Comparison of ENCODE assay signal across 27 mouse cellular contexts in the genomic region with DNA sequence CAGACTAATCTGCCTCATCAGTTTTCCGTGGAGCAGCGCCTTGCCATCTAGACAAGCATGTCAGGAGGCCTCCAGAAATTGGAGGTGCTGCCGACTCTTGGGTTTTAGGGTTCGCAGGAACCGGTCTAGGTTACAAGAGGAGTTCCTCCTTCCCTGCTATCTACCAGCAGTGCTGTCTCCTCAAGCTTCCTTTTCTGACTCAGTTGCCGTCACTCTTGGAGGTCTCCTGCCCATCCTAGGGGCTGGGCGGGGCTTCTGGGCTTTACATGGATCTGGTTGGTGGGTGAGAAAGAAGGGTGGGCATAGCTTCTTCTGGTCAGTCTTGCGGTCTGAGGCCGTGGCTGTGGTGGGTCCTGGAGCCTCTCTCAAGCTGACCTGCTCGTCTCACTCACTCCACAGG. TPM values are rescaled to one million over a fixed set of nuclear protein-coding genes. Genes with fewer than 3 reads are reported as not detected.
A peak's percentile ranks its signal among the peaks of the same experiment; 100 is the strongest.
DNase-seq lines count a peak whose midpoint lies in the region; ATAC-seq and TF ChIP-seq lines count a peak whose summit lies in the region.
"Had no signal": no experiment of that assay in that cellular context is flagged by ENCODE, and none has a peak within 500 bp of the region (broad histone marks: within the 10 kb centered on the region; RNA-seq: fewer than 3 reads in every experiment).

No protein-coding gene starts in this region.

- H3K4me2 ChIP-seq in liver, embryonic 11.5 days, result peak overlapping the region; percentile 21
- H3K4me2 ChIP-seq in CH12.LX (ENCODE audit: insufficient read depth, low read depth, poor library complexity, severe bottlenecking), result peak overlapping the region; percentile 73
- H3K4me2 ChIP-seq: embryonic facial prominence, embryonic 13.5 days; embryonic facial prominence, embryonic 15.5 days; forebrain, embryonic 12.5 days had no signal

- no peak for TF ChIP-seq RAD21 in CH12.LX (IDR thresholded peaks at IDR 0.05; ENCODE audit: low read depth, low read length)

- TF ChIP-seq EP300 in CH12.LX (IDR thresholded peaks at IDR 0.05; ENCODE audit: low read length), result 0 out of 2 replicates have a peak, but pooled peaks have one; percentile 13

- 35% methylated on average over 10 of the region's 10 CpGs for WGBS in liver, embryonic 11.5 days
- 59% methylated on average over 10 of the region's 10 CpGs for WGBS in small intestine, adult 2 months

- H3K9ac ChIP-seq in liver, embryonic 11.5 days (ENCODE audit: low read depth, low read length), result no peak overlapping the region
- peak overlapping the region; percentile 44 for H3K9ac ChIP-seq in CH12.LX (ENCODE audit: insufficient read depth, low read depth)
- H3K9ac ChIP-seq: embryonic facial prominence, embryonic 13.5 days; embryonic facial prominence, embryonic 15.5 days; forebrain, embryonic 12.5 days had no signal

- no peak for TF ChIP-seq CTCF in CH12.LX (conservative IDR thresholded peaks at IDR 0.05 in 1 of 2, IDR thresholded peaks at IDR 0.05 in 1 of 2; ENCODE audit: low read depth in 2 of 2, low read length in 2 of 2)
- no peak for TF ChIP-seq CTCF in small intestine, adult 2 months (IDR thresholded peaks at IDR 0.05; ENCODE audit: extremely low read depth, insufficient read length, insufficient replicate concordance, low read depth, low read length)
- TF ChIP-seq CTCF in layer of hippocampus, adult 2 months (conservative IDR thresholded peaks at IDR 0.05), result no peak

- TF ChIP-seq POLR2A in CH12.LX (IDR thresholded peaks at IDR 0.05; ENCODE audit: low read depth, low read length), result peak; percentile 87
- TF ChIP-seq POLR2A in small intestine, adult 2 months (IDR thresholded peaks at IDR 0.05; ENCODE audit: low read depth, low read length), result no peak

- dilution Hi-C loops in CH12.LX (cut with MboI; ENCODE audit: extremely low pct_ligation_motif_present, extremely low pct_unique_long_range_greater_than_20kb, low sequenced_read_pairs), result no loop called here

- no peaks in the 10 kb centered on the region for H3K4me1 ChIP-seq in liver, embryonic 11.5 days (replicated peaks; ENCODE audit: control insufficient read depth, insufficient read depth, low read length)
- H3K4me1 ChIP-seq in CH12.LX (ENCODE audit: control insufficient read depth in 1 of 2, insufficient read depth in 2 of 2), result peaks cover 23 to 79% of the 10 kb centered on the region in 2 experiments
- H3K4me1 ChIP-seq in small intestine, adult 2 months (ENCODE audit: control insufficient read depth, insufficient read depth, insufficient read length, low read length), result no peaks in the 10 kb centered on the region
- H3K4me1 ChIP-seq: embryonic facial prominence, embryonic 13.5 days; embryonic facial prominence, embryonic 15.5 days; forebrain, embryonic 10.5 days had no signal

- no peaks in the 10 kb centered on the region for H3K9me3 ChIP-seq in liver, embryonic 11.5 days (ENCODE audit: control insufficient read depth, low read length)
- no peaks in the 10 kb centered on the region for H3K9me3 ChIP-seq in CH12.LX (replicated peaks; ENCODE audit: low read length)
- H3K9me3 ChIP-seq: embryonic facial prominence, embryonic 13.5 days; embryonic facial prominence, embryonic 15.5 days; forebrain, embryonic 10.5 days; forebrain, embryonic 12.5 days had no signal

- no peak for ATAC-seq in liver, embryonic 11.5 days (replicated peaks; ENCODE audit: low FRiP score)
- ATAC-seq: activated CD4-positive, CD25-positive, alpha-beta regulatory T cell, adult 4 months; CD4-positive, CD25-positive, alpha-beta regulatory T cell, adult 4 months; forebrain, embryonic 14.5 days; forebrain, embryonic 16.5 days had no signal

- in situ Hi-C loops in CH12.LX (cut with MboI; ENCODE audit: low pct_ligation_motif_present, low pct_unique_long_range_greater_than_20kb, low sequenced_read_pairs), result no loop called here

- DNase-seq in liver, embryonic 11.5 days (ENCODE audit: low spot score), result no peak
- no peak for DNase-seq in liver
- peak; percentile 81 for DNase-seq in CH12.LX (ENCODE audit: extremely low read depth)
- DNase-seq in MEL-GATA-1-ER (ENCODE audit: extremely low read depth, low read depth), result peak; percentile 67
- no peak for DNase-seq in frontal cortex, adult 2 months (ENCODE audit: extremely low spot score in 1 of 2, low spot score in 1 of 2)
- no peak for DNase-seq in right cerebral cortex, postnatal 10 days (ENCODE audit: low spot score in 2 of 2)
- DNase-seq in layer of hippocampus, adult 2 months (ENCODE audit: low spot score in 2 of 2), result no peak
- DNase-seq: adrenal gland, adult 8-10 months; adrenal gland, postnatal 14 days; B cell, adult 2 months; cerebellum, adult 11 months; cerebellum, adult 18-20 months; cerebellum, adult 8-10 months; cerebellum, adult 9-11 months; cerebellum, postnatal 14 days; cerebellum, postnatal 36 days; embryo, embryonic 11 days had no signal

- no peak overlapping the region for H3K27ac ChIP-seq in liver, embryonic 11.5 days (ENCODE audit: low read depth, low read length)
- H3K27ac ChIP-seq in CH12.LX (ENCODE audit: insufficient read depth, low read depth), result peak overlapping the region; percentile 86
- no peak overlapping the region for H3K27ac ChIP-seq in small intestine, adult 2 months (ENCODE audit: insufficient read depth, low read depth, low read length)
- H3K27ac ChIP-seq in layer of hippocampus, adult 2 months, result no peak overlapping the region
- H3K27ac ChIP-seq: embryonic facial prominence, embryonic 13.5 days; embryonic facial prominence, embryonic 15.5 days; forebrain, embryonic 10.5 days; forebrain, embryonic 12.5 days had no signal

- no peaks in the 10 kb centered on the region for H3K36me3 ChIP-seq in liver, embryonic 11.5 days (ENCODE audit: control insufficient read depth, insufficient read depth, low read length)
- H3K36me3 ChIP-seq in CH12.LX (replicated peaks in 1 of 2; ENCODE audit: control insufficient read depth in 1 of 2, insufficient read depth in 1 of 2, low read length in 1 of 2), result peaks cover 7 to 29% of the 10 kb centered on the region in 2 experiments
- H3K36me3 ChIP-seq in small intestine, adult 2 months (ENCODE audit: control insufficient read depth, insufficient read depth, low read length), result no peaks in the 10 kb centered on the region
- H3K36me3 ChIP-seq: embryonic facial prominence, embryonic 13.5 days; embryonic facial prominence, embryonic 15.5 days; forebrain, embryonic 10.5 days; forebrain, embryonic 12.5 days had no signal

- H3K27me3 ChIP-seq in liver, embryonic 11.5 days (replicated peaks; ENCODE audit: control insufficient read depth, insufficient read depth, low read length), result no peaks in the 10 kb centered on the region
- H3K27me3 ChIP-seq in CH12.LX (replicated peaks), result no peaks in the 10 kb centered on the region
- no peaks in the 10 kb centered on the region for H3K27me3 ChIP-seq in small intestine, adult 2 months (ENCODE audit: control insufficient read depth, insufficient read depth, low read length)
- H3K27me3 ChIP-seq: embryonic facial prominence, embryonic 13.5 days; embryonic facial prominence, embryonic 15.5 days; forebrain, embryonic 12.5 days had no signal

- H3K4me3 ChIP-seq in liver, embryonic 11.5 days (ENCODE audit: low read depth, low read length), result no peak overlapping the region
- H3K4me3 ChIP-seq in CH12.LX (replicated peaks in 1 of 3; ENCODE audit: low read depth in 2 of 3, low read length in 2 of 3, poor library complexity in 1 of 3), result peak overlapping the region; percentile 26 to 58 (median 55)
- peak overlapping the region; percentile 17; the same call in 1 of the 2 replicates for H3K4me3 ChIP-seq in small intestine, adult 2 months (ENCODE audit: low read depth, low read length)
- H3K4me3 ChIP-seq in layer of hippocampus, adult 2 months, result no peak overlapping the region
- H3K4me3 ChIP-seq: embryonic facial prominence, embryonic 13.5 days; embryonic facial prominence, embryonic 15.5 days; erythroblast, embryonic 14.5 days; forebrain, embryonic 10.5 days; forebrain, embryonic 12.5 days had no signal

- peaks cover 63% of the 10 kb centered on the region for H3K79me2 ChIP-seq in CH12.LX (replicated peaks; ENCODE audit: control insufficient read depth, extremely low read depth, insufficient read depth, poor library complexity, severe bottlenecking)

TF ChIP-seq in CH12.LX, 34 proteins besides CTCF, POLR2A, EP300 and RAD21 (continues in another document):
- TF ChIP-seq ZMIZ1 (IDR thresholded peaks at IDR 0.05; ENCODE audit: low read depth, low read length), result peak; percentile 78; the same call in 1 of the 2 replicates
- no peak for TF ChIP-seq JUN (IDR thresholded peaks at IDR 0.05; ENCODE audit: insufficient read depth, low read depth, low read length)
- TF ChIP-seq TCF12 (IDR thresholded peaks at IDR 0.05; ENCODE audit: low read depth, low read length), result peak; percentile 81
- TF ChIP-seq MXI1 (IDR thresholded peaks at IDR 0.05; ENCODE audit: low read depth, low read length), result peak; percentile 67; the same call in 1 of the 2 replicates
- no peak for TF ChIP-seq GABPA (IDR thresholded peaks at IDR 0.05; ENCODE audit: insufficient replicate concordance, low read depth, low read length)
- no peak for TF ChIP-seq ETS1 (conservative IDR thresholded peaks at IDR 0.05; ENCODE audit: low read depth, low read length)
- TF ChIP-seq IRF4 (IDR thresholded peaks at IDR 0.05; ENCODE audit: low read depth, low read length), result peak; percentile 23; the same call in 1 of the 2 replicates
- peak; percentile 74 for TF ChIP-seq NELFE (IDR thresholded peaks at IDR 0.05; ENCODE audit: low read depth, low read length)
- TF ChIP-seq CHD1 (IDR thresholded peaks at IDR 0.05; ENCODE audit: low read depth, low read length), result no peak
- peak; percentile 14; the same call in 1 of the 2 replicates for TF ChIP-seq MEF2A (IDR thresholded peaks at IDR 0.05; ENCODE audit: borderline replicate concordance, low read depth, low read length)
- peak; percentile 4; the same call in 1 of the 2 replicates for TF ChIP-seq BHLHE40 (IDR thresholded peaks at IDR 0.05; ENCODE audit: low read depth, low read length)

RNA-seq across cellular contexts. Expression of a gene that starts 2.8 kb away (rescaled TPM):
- 5.9 and 6.2 TPM in 2 replicates for polyA plus RNA-seq in liver, embryonic 11.5 days (2014; fragmentation: Nextera tagmentation; extraction: Ambion mirVana)
- total RNA-seq in CH12.LX (2012; rRNA removed) (260 and 365 TPM in 2 replicates), CH12.LX (2014; rRNA removed) (338 and 355 TPM in 2 replicates)
- polyA plus RNA-seq in CH12.LX (2012; ENCODE audit: insufficient read length, low read depth), result 299 and 356 TPM in 2 replicates
- polyA plus RNA-seq in small intestine, adult 2 months (2012; rRNA removed), result 12.2 and 30.8 TPM in 2 replicates
- 2.6 and 3.6 TPM in 2 replicates for polyA plus RNA-seq in frontal cortex, adult 2 months (2012; rRNA removed)
- 1 to 10 TPM in 1 of 2 experiments, under 1 TPM in 1; 0.98 to 1.5 TPM for total RNA-seq in layer of hippocampus, adult 2 months (2021)

RNA-seq across cellular contexts. Expression of a gene that starts 45.5 kb away (rescaled TPM):
- 60.1 and 69.7 TPM in 2 replicates for polyA plus RNA-seq in liver, embryonic 11.5 days (2014; fragmentation: Nextera tagmentation; extraction: Ambion mirVana)
- 56.7 and 65.3 TPM in 2 replicates for total RNA-seq in CH12.LX (2012; rRNA removed)
- 51.9 and 54.7 TPM in 2 replicates for total RNA-seq in CH12.LX (2014; rRNA removed)
- polyA plus RNA-seq in CH12.LX (2012; ENCODE audit: insufficient read length, low read depth), result 38.9 and 48.1 TPM in 2 replicates
- 14.5 and 25.1 TPM in 2 replicates for polyA plus RNA-seq in small intestine, adult 2 months (2012; rRNA removed)
- 152 and 176 TPM in 2 replicates for polyA plus RNA-seq in frontal cortex, adult 2 months (2012; rRNA removed)
- total RNA-seq in layer of hippocampus, adult 2 months (2021), result 100 to 1,000 TPM; 216 to 235 TPM

Comparison
In these comparisons a context has a peak if more than half of its experiments do, and no peak if none do; other contexts are left out.
1. DNase-seq: peak in CH12.LX (single experiment) and MEL-GATA-1-ER (single experiment); none in liver, embryonic 11.5 days (single experiment), liver (single experiment), frontal cortex, adult 2 months (0 of 2), right cerebral cortex, postnatal 10 days (0 of 2) and layer of hippocampus, adult 2 months (0 of 2).
2. H3K4me3 ChIP-seq: peak in CH12.LX (3 of 3) and small intestine, adult 2 months (single experiment); none in liver, embryonic 11.5 days (single experiment) and layer of hippocampus, adult 2 months (single experiment).